Mouse (Mus musculus) intestine, embryonic 16.5 days (tissue): ENCODE results near the gene Fam98c. TPM values are rescaled to one million over a fixed set of nuclear protein-coding genes. Genes with fewer than 3 reads are reported as not detected.
"Not testable (repeated sequence)": the region's sequence is repeated elsewhere in the genome, so short reads cannot be mapped to it uniquely, and the experiment has no call there.

ENCODE experiments used
- ATAC-seq: fragments of 200-750 bp; cut with Nextera tagmentation; 2 replicates; pipeline ENCODE4 v1.8.0; 2017; ENCODE audit warnings: moderate TSS enrichment, moderate library complexity
- H3K27ac ChIP-seq: fragments of 300-500 bp; sonication (generic); 2 replicates; pipeline ENCODE4 v1.5.1; 2014; ENCODE audit warnings: mild to moderate bottlenecking, low read length
- H3K27me3 ChIP-seq: fragments of 300-500 bp; sonication (generic); replicated peaks from 2 replicates; pipeline ENCODE4 v1.6.1; 2014; ENCODE audit warnings: low read length, control low read depth, mixed read lengths; ENCODE audit not compliant: control insufficient read depth, insufficient read depth
- H3K36me3 ChIP-seq: fragments of 300-500 bp; sonication (generic); 2 replicates; pipeline ENCODE4 v1.6.1; 2014; ENCODE audit warnings: low read length, control low read depth; ENCODE audit not compliant: control insufficient read depth, insufficient read depth
- H3K4me1 ChIP-seq: fragments of 300-500 bp; sonication (generic); 2 replicates; pipeline ENCODE4 v1.6.1; 2014; ENCODE audit warnings: low read length, control low read depth, mixed read lengths; ENCODE audit not compliant: control insufficient read depth, insufficient read depth
- H3K4me2 ChIP-seq: fragments of 300-500 bp; sonication (generic); 2 replicates; pipeline ENCODE4 v1.6.1; 2014; ENCODE audit warnings: low read depth, low read length, control low read depth
- H3K4me3 ChIP-seq: fragments of 300-500 bp; sonication (generic); 2 replicates; pipeline ENCODE4 v1.5.1; 2014; ENCODE audit warnings: mild to moderate bottlenecking, low read length
- H3K9ac ChIP-seq: fragments of 300-500 bp; sonication (generic); 2 replicates; pipeline ENCODE4 v1.6.1; 2014; ENCODE audit warnings: low read depth, low read length
- H3K9me3 ChIP-seq: fragments of 300-500 bp; sonication (generic); 2 replicates; pipeline ENCODE4 v1.6.1; 2016; ENCODE audit warnings: low read length, control low read depth; ENCODE audit not compliant: control insufficient read depth
- WGBS: fragments of 180-500 bp; shearing (Covaris S2); extraction: QIAGEN DNeasy Blood & Tissue Kit; methylation state at CpG from one replicate; pipeline ENCODE4 v1.1.7; 2014; 5-methylcytosine and 5-hydroxymethylcytosine counted together
- polyA plus RNA-seq: library from polyadenylated mRNA; unstranded; fragments of >200 nt; fragmentation: Nextera tagmentation; extraction: Ambion mirVana; gene quantifications from 2 replicates; pipeline ENCODE4 v1.2.1, GENCODE M21; 2015

The Fam98c gene
- polyA plus RNA-seq, 1 experiment from 2014 or later: 52.5 TPM

GRCm38 (mm10) chr7:29144006-29144405, 12.0 kb downstream of the Fam98c start:
- no peak overlapping the region for H3K9ac ChIP-seq
- no peaks in the 10 kb centered on the region for H3K36me3 ChIP-seq
- 88% methylated on average over 4 of the region's 4 CpGs for WGBS
- no peak overlapping the region for H3K27ac ChIP-seq
- H3K4me2 ChIP-seq: no peak overlapping the region
- H3K4me3 ChIP-seq: no peak overlapping the region
- H3K27me3 ChIP-seq: no peaks in the 10 kb centered on the region
- no peaks in the 10 kb centered on the region for H3K4me1 ChIP-seq
- no peak for ATAC-seq
- H3K9me3 ChIP-seq: no peaks in the 10 kb centered on the region

- H3K27me3 ChIP-seq: no peaks in the 10 kb centered on the region
- H3K4me3 ChIP-seq: no peak overlapping the region
- no peaks in the 10 kb centered on the region for H3K36me3 ChIP-seq
- no peaks in the 10 kb centered on the region for H3K4me1 ChIP-seq
- no peaks in the 10 kb centered on the region for H3K9me3 ChIP-seq
- H3K4me2 ChIP-seq: no peak overlapping the region
- no peak overlapping the region for H3K9ac ChIP-seq
- 77% methylated on average over 8 of the region's 8 CpGs for WGBS
- no peak for ATAC-seq
- no peak overlapping the region for H3K27ac ChIP-seq
These were observed 14.6 kb downstream of the Fam98c start for GRCm38 (mm10) chr7:29141416-29141815.

GRCm38 (mm10) chr7:29139237-29139636, 16.8 kb downstream of the Fam98c start:
- not testable (repeated sequence) for H3K27ac ChIP-seq, H3K36me3 ChIP-seq, ATAC-seq, H3K4me1 ChIP-seq, H3K4me2 ChIP-seq, H3K27me3 ChIP-seq, H3K9ac ChIP-seq, H3K9me3 ChIP-seq, H3K4me3 ChIP-seq
- 89% methylated on average over 3 of the region's 4 CpGs for WGBS

- Histone ChIP-seq H3K9ac (no peak overlapping the region), H3K4me3 (no peak overlapping the region), H3K4me1 (peaks cover 3% of the 10 kb centered on the region), H3K4me2 (no peak overlapping the region), H3K27ac (no peak overlapping the region), H3K9me3 (no peaks in the 10 kb centered on the region), H3K27me3 (no peaks in the 10 kb centered on the region), H3K36me3 (no peaks in the 10 kb centered on the region)
- ATAC-seq: no peak
- 37% methylated on average over 16 of the region's 16 CpGs for WGBS
These were observed 18.6 kb downstream of the Fam98c start for GRCm38 (mm10) chr7:29137429-29137828.

- ATAC-seq: 0 out of 2 replicates have a peak, but pooled peaks have one; percentile 46
- Histone ChIP-seq H3K27me3 (no peaks in the 10 kb centered on the region), H3K9me3 (no peaks in the 10 kb centered on the region), H3K4me1 (peaks cover 3% of the 10 kb centered on the region), H3K9ac (peak within 1 kb of the TSS; percentile 48), H3K4me2 (peak within 1 kb of the TSS; percentile 48), H3K27ac (no peak within 1 kb of the TSS), H3K4me3 (peak within 1 kb of the TSS; percentile 26), H3K36me3 (no peaks in the 10 kb centered on the region)
- 3% methylated on average over 16 of the region's 20 CpGs for WGBS
These were observed 21.2 kb downstream of the Fam98c start, which contains the start of gene Rasgrp4 for GRCm38 (mm10) chr7:29134693-29135386. Gene Rasgrp4 (plus strand): TSS chr7:29134851.

GRCm38 (mm10) chr7:29134230-29134629, 21.8 kb downstream of the Fam98c start:
- Histone ChIP-seq H3K9me3 (no peaks in the 10 kb centered on the region), H3K4me2 (peak overlapping the region; percentile 48), H3K9ac (no peak overlapping the region; the same call in 1 of the 2 replicates), H3K36me3 (no peaks in the 10 kb centered on the region), H3K4me1 (peaks cover 3% of the 10 kb centered on the region), H3K27ac (no peak overlapping the region), H3K4me3 (peak overlapping the region; percentile 26; the same call in 1 of the 2 replicates), H3K27me3 (no peaks in the 10 kb centered on the region)
- ATAC-seq: no peak
- 5% methylated on average over 4 of the region's 4 CpGs for WGBS

- no peak overlapping the region for H3K27ac ChIP-seq
- no peak for ATAC-seq
- no peak overlapping the region for H3K4me3 ChIP-seq
- no peaks in the 10 kb centered on the region for H3K27me3 ChIP-seq
- no peak overlapping the region for H3K4me2 ChIP-seq
- H3K9ac ChIP-seq: no peak overlapping the region
- H3K36me3 ChIP-seq: no peaks in the 10 kb centered on the region
- H3K4me1 ChIP-seq: peaks cover 16% of the 10 kb centered on the region
- H3K9me3 ChIP-seq: no peaks in the 10 kb centered on the region
- WGBS: 76% methylated on average over 2 of the region's 2 CpGs
These were observed 27.3 kb downstream of the Fam98c start for GRCm38 (mm10) chr7:29128725-29129124.

GRCm38 (mm10) chr7:29126173-29126915, 29.7 kb downstream of the Fam98c start:
- peak; percentile 21; the same call in 1 of the 2 replicates for ATAC-seq
- Histone ChIP-seq H3K9ac (no peak overlapping the region), H3K4me3 (no peak overlapping the region), H3K9me3 (no peaks in the 10 kb centered on the region), H3K27ac (no peak overlapping the region), H3K4me1 (peaks cover 20% of the 10 kb centered on the region), H3K36me3 (no peaks in the 10 kb centered on the region), H3K27me3 (no peaks in the 10 kb centered on the region), H3K4me2 (no peak overlapping the region)
- WGBS: 14% methylated on average over 7 of the region's 7 CpGs

GRCm38 (mm10) chr7:29124970-29125369, 31.1 kb downstream of the Fam98c start, which contains the start of gene Ryr1:
Gene Ryr1 (minus strand): TSS chr7:29125179.
- peak; percentile 90 for ATAC-seq
- H3K4me2 ChIP-seq: peak within 1 kb of the TSS; percentile 95
- 2% methylated on average over 16 of the region's 16 CpGs for WGBS
- H3K9ac ChIP-seq: peak within 1 kb of the TSS; percentile 61
- H3K27me3 ChIP-seq: no peaks in the 10 kb centered on the region
- H3K4me3 ChIP-seq: peak within 1 kb of the TSS; percentile 53
- no peaks in the 10 kb centered on the region for H3K9me3 ChIP-seq
- no peaks in the 10 kb centered on the region for H3K36me3 ChIP-seq
- no peak within 1 kb of the TSS for H3K27ac ChIP-seq
- peaks cover 20% of the 10 kb centered on the region for H3K4me1 ChIP-seq
